Mouse (Mus musculus): ENCODE measurements at regions not wholly inside any gene's neighbourhood (a gene's known extent, or its start where the extent isn't known, plus 50 kb on each side); places are given as distances from the start of the nearest gene placed in this dataset.
A peak's percentile ranks its signal among the peaks of the same experiment; 100 is the strongest.

DNA sequence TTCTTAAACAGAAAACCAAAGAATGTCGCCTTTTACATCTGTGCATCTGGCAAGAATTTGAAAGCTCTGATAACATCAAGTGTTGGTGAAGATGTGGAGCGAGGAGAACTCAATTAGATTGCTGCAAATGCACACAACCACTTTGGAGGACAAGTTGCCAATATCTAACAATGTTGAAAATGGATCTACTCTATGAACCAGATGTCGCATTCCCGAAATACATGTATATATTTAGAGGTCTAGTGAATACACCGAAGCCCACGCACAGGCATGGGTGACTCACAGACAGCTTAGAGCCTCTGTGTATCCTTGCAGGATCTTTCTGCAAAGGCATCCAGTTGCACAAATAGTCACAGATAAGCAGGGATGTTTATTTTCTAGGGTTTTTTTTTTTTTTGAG, 108.4 kb downstream of the Ddx1 start:
- peaks cover 5% of the 10 kb centered on the region for H3K4me1 ChIP-seq (ENCODE audit: control insufficient read depth, insufficient read depth, low read length)
- H3K4me3 ChIP-seq (ENCODE audit: low read length): no peak overlapping the region
- H3K4me2 ChIP-seq (ENCODE audit: low read depth, low read length): no peak overlapping the region
- WGBS: 61% methylated on average over 6 of the region's 6 CpGs
- no peak overlapping the region for H3K27ac ChIP-seq (ENCODE audit: low read length)
- no peak for ATAC-seq (replicated peaks; ENCODE audit: extremely low read depth, insufficient read depth, low FRiP score)
- no peaks in the 10 kb centered on the region for H3K36me3 ChIP-seq (ENCODE audit: control insufficient read depth, insufficient read depth)
- no peak overlapping the region for H3K9ac ChIP-seq (ENCODE audit: low read length)
- no peaks in the 10 kb centered on the region for H3K27me3 ChIP-seq (ENCODE audit: control insufficient read depth, insufficient read depth, low read length)
- no peaks in the 10 kb centered on the region for H3K9me3 ChIP-seq (replicated peaks; ENCODE audit: control insufficient read depth, low read length)

DNA sequence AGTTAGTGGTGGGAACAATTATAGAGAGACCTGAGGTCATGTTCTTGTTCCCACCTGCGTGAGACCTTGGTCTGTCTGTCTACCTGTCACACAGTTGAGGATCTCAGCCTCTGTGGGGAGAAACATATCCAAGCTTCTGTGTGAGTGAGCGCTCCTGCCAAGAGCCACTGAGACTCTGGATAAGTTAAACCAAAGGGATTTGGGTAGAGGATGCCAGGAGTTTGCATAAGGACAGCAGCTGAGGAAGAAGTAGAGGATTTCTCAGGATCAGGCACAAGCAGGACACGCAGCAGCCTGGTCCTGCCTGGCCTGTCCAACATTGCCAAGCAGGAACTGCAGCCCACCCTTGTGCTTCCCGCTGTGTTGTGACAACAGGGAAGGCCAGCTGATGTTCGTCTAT, 109.8 kb downstream of the Ddx1 start:
- H3K27ac ChIP-seq (ENCODE audit: low read length): no peak overlapping the region
- H3K9me3 ChIP-seq (replicated peaks; ENCODE audit: control insufficient read depth, low read length): no peaks in the 10 kb centered on the region
- 61% methylated on average over 5 of the region's 5 CpGs for WGBS
- no peak overlapping the region for H3K4me2 ChIP-seq (ENCODE audit: low read depth, low read length)
- no peak overlapping the region for H3K9ac ChIP-seq (ENCODE audit: low read length)
- no peak overlapping the region for H3K4me3 ChIP-seq (ENCODE audit: low read length)
- H3K36me3 ChIP-seq (ENCODE audit: control insufficient read depth, insufficient read depth): no peaks in the 10 kb centered on the region
- H3K4me1 ChIP-seq (ENCODE audit: control insufficient read depth, insufficient read depth, low read length): no peaks in the 10 kb centered on the region
- ATAC-seq (replicated peaks; ENCODE audit: extremely low read depth, insufficient read depth, low FRiP score): no peak
- no peaks in the 10 kb centered on the region for H3K27me3 ChIP-seq (ENCODE audit: control insufficient read depth, insufficient read depth, low read length)

DNA sequence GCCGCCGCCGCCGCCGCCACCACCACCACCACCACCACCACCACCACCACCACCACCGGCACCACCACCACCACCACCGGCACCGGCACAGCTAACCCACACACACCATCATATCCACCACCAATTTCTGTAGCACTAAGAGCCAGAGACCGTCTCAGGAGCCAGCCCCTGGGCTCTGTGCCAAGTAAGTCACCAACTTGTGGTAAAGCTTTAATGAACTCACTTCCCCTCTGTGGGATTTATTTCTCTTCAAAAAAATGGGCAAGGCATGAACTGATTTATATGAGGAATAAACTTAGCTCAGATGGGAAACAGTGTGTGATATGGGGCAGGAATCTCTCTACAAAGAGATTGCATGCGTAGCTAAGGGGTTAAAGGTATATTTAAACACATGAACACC, 114.8 kb downstream of the Ddx1 start:
- no peak overlapping the region for H3K4me2 ChIP-seq (ENCODE audit: low read depth, low read length)
- 51% methylated on average over 2 of the region's 10 CpGs for WGBS
- no peak overlapping the region for H3K9ac ChIP-seq (ENCODE audit: low read length)
- H3K27me3 ChIP-seq (ENCODE audit: control insufficient read depth, insufficient read depth, low read length): no peaks in the 10 kb centered on the region
- no peak overlapping the region for H3K4me3 ChIP-seq (ENCODE audit: low read length)
- H3K27ac ChIP-seq (ENCODE audit: low read length): no peak overlapping the region
- no peak for ATAC-seq (replicated peaks; ENCODE audit: extremely low read depth, insufficient read depth, low FRiP score)
- 0 out of 2 replicates have a peak, but pooled peaks cover 2% of the 10 kb centered on the region for H3K4me1 ChIP-seq (ENCODE audit: control insufficient read depth, insufficient read depth, low read length)
- no peaks in the 10 kb centered on the region for H3K36me3 ChIP-seq (ENCODE audit: control insufficient read depth, insufficient read depth)
- H3K9me3 ChIP-seq (replicated peaks; ENCODE audit: control insufficient read depth, low read length): no peaks in the 10 kb centered on the region

DNA sequence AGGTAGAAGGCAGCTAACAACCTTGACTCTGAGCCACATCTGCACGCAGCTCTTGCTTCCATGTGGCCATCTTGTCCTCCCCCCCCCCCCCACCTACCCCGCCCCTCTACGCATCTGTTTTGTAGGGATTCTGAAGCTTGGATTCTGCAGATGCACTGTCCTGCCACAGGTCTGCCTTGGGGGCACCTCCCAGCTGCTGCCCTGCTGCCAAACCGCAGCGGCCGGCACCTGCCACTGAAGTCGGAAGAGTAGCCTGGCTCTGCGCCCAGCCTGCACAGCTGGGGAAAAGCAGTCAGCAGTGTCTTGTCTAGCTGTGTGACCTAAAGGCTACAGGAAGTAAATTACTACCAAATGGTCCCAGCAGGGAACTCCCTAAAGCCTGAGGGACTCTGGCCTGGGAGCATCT, 119.3 kb downstream of the Ddx1 start:
- H3K4me1 ChIP-seq (ENCODE audit: control insufficient read depth, insufficient read depth, low read length): 0 out of 2 replicates have a peak, but pooled peaks cover 2% of the 10 kb centered on the region
- H3K36me3 ChIP-seq (ENCODE audit: control insufficient read depth, insufficient read depth): no peaks in the 10 kb centered on the region
- 33% methylated on average over 8 of the region's 8 CpGs for WGBS
- no peaks in the 10 kb centered on the region for H3K9me3 ChIP-seq (replicated peaks; ENCODE audit: control insufficient read depth, low read length)
- no peaks in the 10 kb centered on the region; the same call in 1 of the 2 replicates for H3K27me3 ChIP-seq (ENCODE audit: control insufficient read depth, insufficient read depth, low read length)
- ATAC-seq (replicated peaks; ENCODE audit: extremely low read depth, insufficient read depth, low FRiP score): no peak; the same call in 1 of the 2 replicates
- H3K4me3 ChIP-seq (ENCODE audit: low read length): no peak overlapping the region
- no peak overlapping the region for H3K9ac ChIP-seq (ENCODE audit: low read length)
- no peak overlapping the region for H3K4me2 ChIP-seq (ENCODE audit: low read depth, low read length)
- H3K27ac ChIP-seq (ENCODE audit: low read length): no peak overlapping the region

DNA sequence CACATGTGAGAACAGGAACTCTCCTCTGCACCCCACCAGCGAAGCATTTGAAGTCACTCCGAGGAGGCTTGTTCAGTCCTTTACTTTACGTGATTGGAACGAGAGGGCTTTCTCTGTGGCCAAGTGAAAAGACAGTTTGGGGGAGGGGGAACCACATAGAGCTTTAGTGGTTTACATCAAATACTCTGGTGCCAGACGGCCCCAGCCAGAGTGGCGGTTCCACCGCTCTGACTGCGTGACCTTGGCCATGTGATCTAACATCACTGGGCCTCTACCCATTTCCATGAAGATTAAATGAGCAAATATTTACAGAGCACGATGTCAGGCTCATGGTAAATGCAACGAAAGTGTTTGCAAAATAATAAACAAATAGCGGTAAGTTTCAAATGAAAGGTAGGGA, 121.6 kb downstream of the Ddx1 start:
- WGBS: 70% methylated on average over 11 of the region's 11 CpGs
- Histone ChIP-seq H3K27ac (ENCODE audit: low read length) (no peak overlapping the region), H3K9me3 (replicated peaks; ENCODE audit: control insufficient read depth, low read length) (no peaks in the 10 kb centered on the region), H3K4me2 (ENCODE audit: low read depth, low read length) (no peak overlapping the region), H3K27me3 (ENCODE audit: control insufficient read depth, insufficient read depth, low read length) (no peaks in the 10 kb centered on the region; the same call in 1 of the 2 replicates), H3K9ac (ENCODE audit: low read length) (no peak overlapping the region), H3K36me3 (ENCODE audit: control insufficient read depth, insufficient read depth) (no peaks in the 10 kb centered on the region), H3K4me1 (ENCODE audit: control insufficient read depth, insufficient read depth, low read length) (peaks cover 3% of the 10 kb centered on the region; the same call in 1 of the 2 replicates), H3K4me3 (ENCODE audit: low read length) (no peak overlapping the region)
- ATAC-seq (replicated peaks; ENCODE audit: extremely low read depth, insufficient read depth, low FRiP score): no peak

DNA sequence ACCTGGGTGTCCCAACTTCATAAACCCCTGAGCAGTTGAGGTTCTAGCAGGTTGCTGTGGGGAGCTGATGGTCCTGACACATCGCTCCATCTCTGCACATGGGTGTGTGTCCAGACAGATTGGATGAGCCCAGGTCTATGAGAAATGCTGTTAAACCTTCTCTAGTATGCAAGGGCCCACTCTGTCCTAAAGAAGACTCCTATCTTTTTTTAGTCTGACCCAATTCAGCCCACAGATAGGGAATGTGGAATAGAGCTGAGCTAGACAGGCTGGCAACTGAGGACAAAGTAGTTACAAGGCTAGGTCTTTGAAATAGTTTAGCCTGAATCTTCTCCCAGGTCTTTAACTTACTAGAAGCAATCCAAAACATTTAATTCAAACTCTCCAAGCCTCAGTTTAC, 124.0 kb downstream of the Ddx1 start:
- no peaks in the 10 kb centered on the region for H3K9me3 ChIP-seq (replicated peaks; ENCODE audit: control insufficient read depth, low read length)
- H3K4me3 ChIP-seq (ENCODE audit: low read length): no peak overlapping the region
- no peak overlapping the region for H3K4me2 ChIP-seq (ENCODE audit: low read depth, low read length)
- peaks cover 6% of the 10 kb centered on the region; the same call in 1 of the 2 replicates for H3K4me1 ChIP-seq (ENCODE audit: control insufficient read depth, insufficient read depth, low read length)
- 86% methylated on average over 1 of the region's 1 CpGs for WGBS
- no peaks in the 10 kb centered on the region; the same call in 1 of the 2 replicates for H3K27me3 ChIP-seq (ENCODE audit: control insufficient read depth, insufficient read depth, low read length)
- H3K27ac ChIP-seq (ENCODE audit: low read length): no peak overlapping the region
- H3K9ac ChIP-seq (ENCODE audit: low read length): no peak overlapping the region
- no peak for ATAC-seq (replicated peaks; ENCODE audit: extremely low read depth, insufficient read depth, low FRiP score)
- no peaks in the 10 kb centered on the region for H3K36me3 ChIP-seq (ENCODE audit: control insufficient read depth, insufficient read depth)

DNA sequence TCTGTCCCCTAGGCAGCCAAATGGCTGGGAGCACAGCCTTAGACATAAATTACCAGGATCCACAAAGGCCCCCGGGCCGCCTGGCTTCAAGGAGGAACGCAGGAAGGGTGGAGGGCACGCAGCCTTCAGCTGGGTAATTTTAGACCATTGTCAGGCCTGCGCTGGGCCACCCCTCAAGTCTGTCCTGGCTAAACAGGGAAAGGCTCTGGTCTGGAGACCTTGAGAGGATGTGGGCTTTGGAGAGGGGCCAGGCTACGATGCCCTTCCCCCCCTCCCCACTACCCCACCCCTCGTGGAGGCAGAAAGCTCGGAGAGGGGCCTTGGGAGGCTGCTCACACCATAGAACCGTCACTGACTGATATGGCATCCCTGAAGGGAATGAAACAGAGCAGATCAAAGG, 126.7 kb downstream of the Ddx1 start:
- Histone ChIP-seq H3K27me3 (ENCODE audit: control insufficient read depth, insufficient read depth, low read length) (no peaks in the 10 kb centered on the region; the same call in 1 of the 2 replicates), H3K36me3 (ENCODE audit: control insufficient read depth, insufficient read depth) (no peaks in the 10 kb centered on the region), H3K9me3 (replicated peaks; ENCODE audit: control insufficient read depth, low read length) (no peaks in the 10 kb centered on the region), H3K27ac (ENCODE audit: low read length) (0 out of 2 replicates have a peak overlapping the region, but pooled peaks have one; percentile 20), H3K4me1 (ENCODE audit: control insufficient read depth, insufficient read depth, low read length) (peaks cover 13% of the 10 kb centered on the region), H3K9ac (ENCODE audit: low read length) (no peak overlapping the region), H3K4me3 (ENCODE audit: low read length) (no peak overlapping the region), H3K4me2 (ENCODE audit: low read depth, low read length) (no peak overlapping the region)
- 24% methylated on average over 9 of the region's 9 CpGs for WGBS
- ATAC-seq (replicated peaks; ENCODE audit: extremely low read depth, insufficient read depth, low FRiP score): peak; percentile 39; the same call in 1 of the 2 replicates

DNA sequence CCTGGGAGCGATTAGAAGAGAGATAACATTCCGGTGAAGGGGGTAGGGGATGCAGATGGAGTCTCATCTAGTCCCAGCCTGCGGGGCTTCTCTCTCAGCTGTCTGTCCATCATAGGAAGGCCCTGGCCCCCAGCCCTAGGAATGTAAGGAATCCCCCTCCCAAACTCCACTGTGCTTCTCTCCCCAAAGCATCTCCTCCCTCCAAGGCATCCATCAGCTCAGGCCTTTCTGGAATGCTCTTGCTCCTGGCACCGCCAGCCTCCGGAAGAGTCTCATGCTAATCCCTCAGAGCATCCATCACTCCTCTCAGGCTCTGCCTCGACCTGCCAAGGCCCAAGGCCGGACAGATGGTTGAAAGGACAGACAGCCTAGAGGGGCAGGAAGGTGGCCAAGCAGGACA, 128.4 kb downstream of the Ddx1 start:
- Histone ChIP-seq H3K4me3 (ENCODE audit: low read length) (no peak overlapping the region), H3K36me3 (ENCODE audit: control insufficient read depth, insufficient read depth) (no peaks in the 10 kb centered on the region), H3K9me3 (replicated peaks; ENCODE audit: control insufficient read depth, low read length) (no peaks in the 10 kb centered on the region), H3K27me3 (ENCODE audit: control insufficient read depth, insufficient read depth, low read length) (no peaks in the 10 kb centered on the region), H3K4me2 (ENCODE audit: low read depth, low read length) (no peak overlapping the region), H3K9ac (ENCODE audit: low read length) (no peak overlapping the region), H3K4me1 (ENCODE audit: control insufficient read depth, insufficient read depth, low read length) (peaks cover 15% of the 10 kb centered on the region), H3K27ac (ENCODE audit: low read length) (no peak overlapping the region)
- 29% methylated on average over 7 of the region's 7 CpGs for WGBS
- ATAC-seq (replicated peaks; ENCODE audit: extremely low read depth, insufficient read depth, low FRiP score): no peak

DNA sequence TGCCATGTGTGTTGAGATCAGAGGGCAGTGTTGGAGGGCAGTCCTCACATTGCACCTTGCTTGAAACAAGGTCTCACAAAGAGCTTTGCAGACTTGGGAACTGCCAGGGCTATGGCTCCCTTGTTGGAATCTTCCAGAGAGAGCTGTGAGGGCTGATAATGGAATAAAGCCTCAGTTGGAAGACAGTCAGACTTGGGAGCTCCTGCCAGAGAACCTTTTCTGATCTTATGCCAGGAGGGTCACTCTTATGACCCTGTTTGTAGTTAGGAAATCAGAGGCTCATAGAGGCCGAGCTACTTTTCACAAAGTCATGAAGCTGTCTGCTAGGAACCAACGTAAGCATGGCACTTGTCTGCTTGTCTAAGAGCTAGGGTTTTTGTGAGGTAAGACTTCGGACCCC, 129.4 kb downstream of the Ddx1 start:
- Histone ChIP-seq H3K4me1 (ENCODE audit: control insufficient read depth, insufficient read depth, low read length) (peaks cover 16% of the 10 kb centered on the region), H3K9ac (ENCODE audit: low read length) (no peak overlapping the region), H3K4me2 (ENCODE audit: low read depth, low read length) (no peak overlapping the region), H3K4me3 (ENCODE audit: low read length) (no peak overlapping the region), H3K9me3 (replicated peaks; ENCODE audit: control insufficient read depth, low read length) (no peaks in the 10 kb centered on the region), H3K27ac (ENCODE audit: low read length) (no peak overlapping the region), H3K36me3 (ENCODE audit: control insufficient read depth, insufficient read depth) (no peaks in the 10 kb centered on the region), H3K27me3 (ENCODE audit: control insufficient read depth, insufficient read depth, low read length) (no peaks in the 10 kb centered on the region)
- no peak for ATAC-seq (replicated peaks; ENCODE audit: extremely low read depth, insufficient read depth, low FRiP score)
- 62% methylated on average over 3 of the region's 3 CpGs for WGBS
